Mouse (Mus musculus): ENCODE results near the gene Trim59. TPM values are rescaled to one million over a fixed set of nuclear protein-coding genes. Genes with fewer than 3 reads are reported as not detected.

Trim59 gene
- total and polyA plus RNA-seq, 2 experiments from 2014 or later, result 5.5 to 22.5 TPM

DNA sequence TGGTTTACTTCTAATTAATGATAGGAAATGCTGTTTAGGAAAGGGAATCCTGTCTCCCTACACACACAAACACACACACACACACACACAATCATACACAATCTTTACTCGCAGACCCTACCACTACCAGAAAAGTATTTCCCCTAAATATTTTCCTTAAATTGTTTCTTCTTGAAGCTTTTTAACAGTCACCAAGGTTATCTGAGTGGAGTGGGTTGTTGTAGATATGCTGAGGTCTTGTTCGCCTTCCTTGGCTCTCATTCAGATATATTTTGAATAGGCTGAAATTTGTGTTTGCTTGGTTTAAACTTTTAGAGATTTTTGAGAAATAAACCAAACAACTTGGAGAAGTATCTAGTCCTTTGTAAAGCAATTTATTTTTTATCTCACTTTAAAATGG is 35.7 kb downstream of the Trim59 start:
- Histone ChIP-seq H3K27me3 (ENCODE audit: insufficient read depth, low read length) (no peaks in the 10 kb centered on the region), H3K9ac (replicated peaks; ENCODE audit: low read length) (no peak overlapping the region), H3K4me3 (ENCODE audit: low read length) (no peak overlapping the region), H3K4me2 (ENCODE audit: low read depth, low read length) (no peak overlapping the region), H3K27ac (no peak overlapping the region), H3K9me3 (ENCODE audit: low read length) (no peaks in the 10 kb centered on the region), H3K36me3 (ENCODE audit: insufficient read depth, low read length) (no peaks in the 10 kb centered on the region), H3K4me1 (ENCODE audit: insufficient read depth, low read length) (no peaks in the 10 kb centered on the region)
- ATAC-seq (no peak), DNase-seq (ENCODE audit: low spot score) (no peak)
- WGBS, result 81% methylated on average over 2 of the region's 2 CpGs
- no peak for TF ChIP-seq CTCF (IDR thresholded peaks at IDR 0.05; ENCODE audit: low read depth)

- no peak for ATAC-seq
- peak overlapping the region; percentile 82 for H3K27ac ChIP-seq
- H3K4me1 ChIP-seq (ENCODE audit: insufficient read depth, low read length), result no peaks in the 10 kb centered on the region; the same call in 1 of the 2 replicates
- no peak for DNase-seq (ENCODE audit: low spot score)
- 6% methylated on average over 21 of the region's 21 CpGs for WGBS
- H3K4me2 ChIP-seq (ENCODE audit: low read depth, low read length), result peak overlapping the region; percentile 77
- no peak for TF ChIP-seq CTCF (IDR thresholded peaks at IDR 0.05; ENCODE audit: low read depth)
- peak overlapping the region; percentile 91 for H3K4me3 ChIP-seq (ENCODE audit: low read length)
- H3K27me3 ChIP-seq (ENCODE audit: insufficient read depth, low read length), result no peaks in the 10 kb centered on the region
- peak overlapping the region; percentile 65 for H3K9ac ChIP-seq (replicated peaks; ENCODE audit: low read length)
- no peaks in the 10 kb centered on the region for H3K36me3 ChIP-seq (ENCODE audit: insufficient read depth, low read length)
- no peaks in the 10 kb centered on the region for H3K9me3 ChIP-seq (ENCODE audit: low read length)
Measured at GRCm38 (mm10) chr3:69006246-69006760, 38.3 kb downstream of the Trim59 start.

- peak overlapping the region; percentile 82 for H3K27ac ChIP-seq
- TF ChIP-seq CTCF (IDR thresholded peaks at IDR 0.05; ENCODE audit: low read depth), result peak; percentile 22; the same call in 1 of the 2 replicates
- H3K27me3 ChIP-seq (ENCODE audit: insufficient read depth, low read length), result no peaks in the 10 kb centered on the region
- ATAC-seq (peak; percentile 40), DNase-seq (ENCODE audit: low spot score) (peak; percentile 56)
- peak overlapping the region; percentile 77 for H3K4me2 ChIP-seq (ENCODE audit: low read depth, low read length)
- H3K4me1 ChIP-seq (ENCODE audit: insufficient read depth, low read length), result no peaks in the 10 kb centered on the region; the same call in 1 of the 2 replicates
- peak overlapping the region; percentile 65 for H3K9ac ChIP-seq (replicated peaks; ENCODE audit: low read length)
- WGBS, result under 1% methylated on average over 70 of the region's 72 CpGs
- no peaks in the 10 kb centered on the region for H3K9me3 ChIP-seq (ENCODE audit: low read length)
- no peaks in the 10 kb centered on the region for H3K36me3 ChIP-seq (ENCODE audit: insufficient read depth, low read length)
- H3K4me3 ChIP-seq (ENCODE audit: low read length), result peak overlapping the region; percentile 91
Measured at GRCm38 (mm10) chr3:69005338-69006245, 39.0 kb downstream of the Trim59 start.

DNA sequence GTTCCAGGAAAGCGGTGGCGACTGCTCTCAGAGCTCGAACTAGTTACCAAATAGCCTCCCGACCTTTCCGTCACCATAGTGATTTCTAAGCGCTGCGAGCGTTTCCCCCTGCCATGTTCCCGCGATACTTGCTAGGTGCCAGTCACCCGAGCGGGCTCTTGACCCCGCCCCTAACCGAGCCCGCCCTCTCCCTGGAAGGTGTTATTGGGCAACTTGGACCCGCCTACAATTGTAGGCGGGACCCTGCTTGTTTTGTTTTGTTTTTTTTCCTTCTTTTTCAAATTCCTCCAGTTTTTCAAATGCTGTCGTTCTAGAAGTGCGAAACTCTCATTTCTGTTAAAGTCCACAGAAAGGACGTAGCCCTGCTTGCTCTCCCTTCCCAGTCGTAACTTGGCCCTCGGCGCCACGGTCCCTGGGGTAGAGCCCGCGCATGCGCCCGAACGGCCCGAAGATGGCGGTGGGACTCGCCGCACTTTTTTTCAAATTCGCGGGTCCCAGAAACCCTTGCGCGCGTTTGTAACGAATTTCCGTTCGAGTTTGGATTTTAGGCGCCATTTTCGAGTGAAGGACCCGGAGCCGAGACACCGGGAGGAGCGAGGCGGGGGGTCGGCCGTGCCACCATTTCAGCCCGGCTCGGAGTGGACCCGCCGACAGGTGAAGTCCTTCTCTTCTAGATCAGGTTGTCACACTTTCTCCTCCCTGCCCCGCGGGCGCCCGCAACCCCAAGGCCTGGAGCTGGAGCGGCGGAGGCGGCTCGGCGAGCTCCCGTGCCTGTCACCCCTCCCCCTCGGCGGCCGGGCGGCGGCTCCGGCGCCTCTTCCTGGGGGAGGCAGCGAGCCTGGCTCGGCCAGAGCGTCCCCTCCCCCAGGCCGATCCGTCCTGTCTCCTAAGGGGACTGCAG is 39.9 kb downstream of the Trim59 start, which contains the start of the genes Ift80 and Smc4:
Ift80 (minus strand) TSS at position 134 of the 901 bp plus-strand sequence.
Smc4 (plus strand) TSS at position 302 of the 901 bp plus-strand sequence.
- WGBS, result under 1% methylated on average over 75 of the region's 76 CpGs
- Histone ChIP-seq H3K4me3 (ENCODE audit: low read length) (peak within 1 kb of the TSS; percentile 91), H3K27me3 (ENCODE audit: insufficient read depth, low read length) (no peaks in the 10 kb centered on the region), H3K36me3 (ENCODE audit: insufficient read depth, low read length) (no peaks in the 10 kb centered on the region), H3K27ac (peak within 1 kb of the TSS; percentile 82), H3K4me2 (ENCODE audit: low read depth, low read length) (peak within 1 kb of the TSS; percentile 77), H3K9me3 (ENCODE audit: low read length) (no peaks in the 10 kb centered on the region), H3K9ac (replicated peaks; ENCODE audit: low read length) (peak within 1 kb of the TSS; percentile 65), H3K4me1 (ENCODE audit: insufficient read depth, low read length) (no peaks in the 10 kb centered on the region; the same call in 1 of the 2 replicates)
- DNase-seq (ENCODE audit: low spot score) (peak; percentile 99), ATAC-seq (peak; percentile 98)
- 0 out of 2 replicates have a peak, but pooled peaks have one; percentile 13 for TF ChIP-seq CTCF (IDR thresholded peaks at IDR 0.05; ENCODE audit: low read depth)

- H3K4me3 ChIP-seq (ENCODE audit: low read length), result peak overlapping the region; percentile 91
- peak overlapping the region; percentile 65 for H3K9ac ChIP-seq (replicated peaks; ENCODE audit: low read length)
- H3K27me3 ChIP-seq (ENCODE audit: insufficient read depth, low read length), result no peaks in the 10 kb centered on the region
- DNase-seq (ENCODE audit: low spot score) (no peak), ATAC-seq (no peak; the same call in 1 of the 2 replicates)
- peak overlapping the region; percentile 70 for H3K4me2 ChIP-seq (ENCODE audit: low read depth, low read length)
- H3K9me3 ChIP-seq (ENCODE audit: low read length), result no peaks in the 10 kb centered on the region
- H3K36me3 ChIP-seq (ENCODE audit: insufficient read depth, low read length), result no peaks in the 10 kb centered on the region
- 0 out of 2 replicates have a peak overlapping the region, but pooled peaks have one; percentile 82 for H3K27ac ChIP-seq
- TF ChIP-seq CTCF (IDR thresholded peaks at IDR 0.05; ENCODE audit: low read depth), result no peak; the same call in none of the 2 replicates
- under 1% methylated on average over 7 of the region's 7 CpGs for WGBS
- no peaks in the 10 kb centered on the region; the same call in 1 of the 2 replicates for H3K4me1 ChIP-seq (ENCODE audit: insufficient read depth, low read length)
Measured at GRCm38 (mm10) chr3:69004055-69004436, 40.5 kb downstream of the Trim59 start.

DNA sequence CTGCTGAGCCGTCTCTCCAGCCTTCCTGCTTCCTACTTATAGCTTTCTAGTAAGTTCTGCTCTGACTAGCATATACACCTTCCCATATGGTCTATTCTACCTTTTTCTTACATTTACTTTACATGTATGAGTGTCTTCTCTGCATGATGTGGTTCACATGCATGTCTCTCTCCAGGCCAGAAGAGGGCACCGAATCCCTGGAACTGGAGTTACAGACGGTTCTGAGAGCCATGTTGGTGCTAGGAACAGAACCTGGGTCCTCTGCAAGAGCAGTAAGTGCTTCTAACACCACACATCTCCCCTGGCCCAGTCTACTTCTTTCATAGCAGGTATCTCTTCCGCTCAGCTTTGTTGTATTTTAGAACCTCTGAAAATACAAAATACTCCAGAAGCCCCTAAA is 41.8 kb downstream of the Trim59 start:
- DNase-seq (ENCODE audit: low spot score) (no peak), ATAC-seq (no peak)
- H3K36me3 ChIP-seq (ENCODE audit: insufficient read depth, low read length), result no peaks in the 10 kb centered on the region
- no peak overlapping the region for H3K27ac ChIP-seq
- no peaks in the 10 kb centered on the region; the same call in 1 of the 2 replicates for H3K4me1 ChIP-seq (ENCODE audit: insufficient read depth, low read length)
- no peak overlapping the region for H3K9ac ChIP-seq (replicated peaks; ENCODE audit: low read length)
- no peaks in the 10 kb centered on the region for H3K27me3 ChIP-seq (ENCODE audit: insufficient read depth, low read length)
- no peak overlapping the region for H3K4me3 ChIP-seq (ENCODE audit: low read length)
- 84% methylated on average over 4 of the region's 4 CpGs for WGBS
- TF ChIP-seq CTCF (IDR thresholded peaks at IDR 0.05; ENCODE audit: low read depth), result no peak
- no peaks in the 10 kb centered on the region for H3K9me3 ChIP-seq (ENCODE audit: low read length)
- H3K4me2 ChIP-seq (ENCODE audit: low read depth, low read length), result no peak overlapping the region

Measured in hindbrain, postnatal 0 days (tissue).